Mouse (Mus musculus) stomach, embryonic 15.5 days (tissue): Measurements from ENCODE around the gene Fyn. TPM values are rescaled to one million over a fixed set of nuclear protein-coding genes. Genes with fewer than 3 reads are reported as not detected.

Source experiments
- ATAC-seq: fragments of 200-750 bp; cut with Nextera tagmentation; 2 replicates; pipeline ENCODE4 v1.8.0; 2017; ENCODE audit warnings: low read depth, moderate number of reproducible peaks, moderate TSS enrichment; ENCODE audit not compliant: insufficient read depth, low FRiP score
- H3K27ac ChIP-seq: fragments of 300-500 bp; sonication (generic); 2 replicates; pipeline ENCODE4 v1.5.1; 2015; ENCODE audit warnings: mild to moderate bottlenecking, inconsistent platforms
- H3K27me3 ChIP-seq: fragments of 300-500 bp; sonication (generic); replicated peaks from 2 replicates; pipeline ENCODE4 v1.6.1; 2015; ENCODE audit warnings: inconsistent platforms
- H3K36me3 ChIP-seq: fragments of 300-500 bp; sonication (generic); 2 replicates; pipeline ENCODE4 v1.6.1; 2015; ENCODE audit warnings: inconsistent platforms
- H3K4me1 ChIP-seq: fragments of 300-500 bp; sonication (generic); 2 replicates; pipeline ENCODE4 v1.6.1; 2015; ENCODE audit warnings: inconsistent platforms
- H3K4me2 ChIP-seq: fragments of 300-500 bp; sonication (generic); 2 replicates; pipeline ENCODE4 v1.6.1; 2015; ENCODE audit warnings: mild to moderate bottlenecking, inconsistent platforms
- H3K4me3 ChIP-seq: fragments of 300-500 bp; sonication (generic); replicated peaks from 2 replicates; pipeline ENCODE4 v1.5.1; 2015; ENCODE audit warnings: inconsistent platforms
- H3K9ac ChIP-seq: fragments of 300-500 bp; sonication (generic); 2 replicates; pipeline ENCODE4 v1.6.1; 2015; ENCODE audit warnings: inconsistent platforms
- H3K9me3 ChIP-seq: fragments of 300-500 bp; sonication (generic); 2 replicates; pipeline ENCODE4 v1.6.1; 2016; ENCODE audit warnings: inconsistent platforms
- WGBS: fragments of 180-500 bp; shearing (Covaris S2); methylation state at CpG from one replicate; pipeline ENCODE4 v1.1.7; 2015; 5-methylcytosine and 5-hydroxymethylcytosine counted together
- polyA plus RNA-seq: library from polyadenylated mRNA; unstranded; fragments of >200 nt; fragmentation: Nextera tagmentation; extraction: Ambion mirVana; gene quantifications from 2 replicates; pipeline ENCODE4 v1.2.1, GENCODE M21; 2015

Fyn gene
- polyA plus RNA-seq, 1 experiment from 2014 or later = 22.1 TPM

GRCm38 (mm10) chr10:39535347-39535746, 166.7 kb downstream of the Fyn start:
- no peaks in the 10 kb centered on the region for H3K36me3 ChIP-seq
- H3K9ac ChIP-seq = no peak overlapping the region
- H3K4me3 ChIP-seq = no peak overlapping the region
- no peaks in the 10 kb centered on the region for H3K27me3 ChIP-seq
- H3K27ac ChIP-seq = peak overlapping the region; percentile 83
- no peak overlapping the region for H3K4me2 ChIP-seq
- no peaks in the 10 kb centered on the region for H3K9me3 ChIP-seq
- WGBS = 60% methylated on average over 3 of the region's 3 CpGs
- H3K4me1 ChIP-seq = peaks cover 61% of the 10 kb centered on the region
- 0 out of 2 replicates have a peak, but pooled peaks have one; percentile 4 for ATAC-seq

- H3K4me1 ChIP-seq = peaks cover 64% of the 10 kb centered on the region
- no peaks in the 10 kb centered on the region for H3K36me3 ChIP-seq
- H3K9me3 ChIP-seq = no peaks in the 10 kb centered on the region
- H3K9ac ChIP-seq = no peak overlapping the region
- H3K4me3 ChIP-seq = no peak overlapping the region
- H3K4me2 ChIP-seq = no peak overlapping the region
- no peaks in the 10 kb centered on the region for H3K27me3 ChIP-seq
- 58% methylated on average over 11 of the region's 11 CpGs for WGBS
- H3K27ac ChIP-seq = peak overlapping the region; percentile 83; the same call in 1 of the 2 replicates
- ATAC-seq = no peak
Observed at GRCm38 (mm10) chr10:39536258-39536657, 167.6 kb downstream of the Fyn start.

- peak overlapping the region; percentile 16 for H3K27ac ChIP-seq
- H3K9me3 ChIP-seq = no peaks in the 10 kb centered on the region
- H3K4me1 ChIP-seq = peaks cover 54% of the 10 kb centered on the region
- no peaks in the 10 kb centered on the region for H3K36me3 ChIP-seq
- H3K9ac ChIP-seq = no peak overlapping the region
- no peak overlapping the region for H3K4me2 ChIP-seq
- 46% methylated on average over 9 of the region's 9 CpGs for WGBS
- no peaks in the 10 kb centered on the region for H3K27me3 ChIP-seq
- no peak for ATAC-seq
- no peak overlapping the region for H3K4me3 ChIP-seq
Observed at GRCm38 (mm10) chr10:39540012-39540647, 171.5 kb downstream of the Fyn start.

DNA sequence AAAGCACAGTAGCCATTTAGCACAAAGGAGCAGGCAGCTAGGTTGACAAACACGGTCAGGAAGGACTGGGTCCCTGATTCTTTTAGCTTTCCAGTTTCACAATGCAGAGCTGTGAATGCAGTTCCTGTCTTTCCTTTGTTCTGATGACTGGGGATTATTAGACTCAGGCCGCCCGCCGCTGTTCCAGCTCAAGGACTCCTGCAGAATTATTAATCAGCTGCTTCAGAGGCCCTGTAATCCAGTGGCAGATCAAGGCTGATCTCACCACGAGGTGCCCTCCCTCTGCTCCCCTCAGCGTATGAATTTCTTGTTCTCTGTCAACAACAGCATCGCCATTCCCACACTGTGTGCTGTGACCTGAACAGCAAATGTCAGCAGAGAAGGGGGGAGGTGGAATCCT, 172.3 kb downstream of the Fyn start:
- H3K4me1 ChIP-seq = peaks cover 48% of the 10 kb centered on the region
- no peaks in the 10 kb centered on the region for H3K36me3 ChIP-seq
- H3K27ac ChIP-seq = peak overlapping the region; percentile 87
- H3K9ac ChIP-seq = no peak overlapping the region
- no peaks in the 10 kb centered on the region for H3K27me3 ChIP-seq
- no peak overlapping the region for H3K4me2 ChIP-seq
- no peaks in the 10 kb centered on the region for H3K9me3 ChIP-seq
- ATAC-seq = peak; percentile 59; the same call in 1 of the 2 replicates
- WGBS = 26% methylated on average over 7 of the region's 7 CpGs
- no peak overlapping the region for H3K4me3 ChIP-seq

GRCm38 (mm10) chr10:39541451-39541874, 172.8 kb downstream of the Fyn start:
- Histone ChIP-seq H3K4me1 (peaks cover 44% of the 10 kb centered on the region), H3K27me3 (no peaks in the 10 kb centered on the region), H3K4me2 (no peak overlapping the region), H3K27ac (peak overlapping the region; percentile 87), H3K4me3 (no peak overlapping the region), H3K36me3 (no peaks in the 10 kb centered on the region), H3K9me3 (no peaks in the 10 kb centered on the region), H3K9ac (no peak overlapping the region)
- WGBS = 49% methylated on average over 6 of the region's 6 CpGs
- no peak for ATAC-seq

DNA sequence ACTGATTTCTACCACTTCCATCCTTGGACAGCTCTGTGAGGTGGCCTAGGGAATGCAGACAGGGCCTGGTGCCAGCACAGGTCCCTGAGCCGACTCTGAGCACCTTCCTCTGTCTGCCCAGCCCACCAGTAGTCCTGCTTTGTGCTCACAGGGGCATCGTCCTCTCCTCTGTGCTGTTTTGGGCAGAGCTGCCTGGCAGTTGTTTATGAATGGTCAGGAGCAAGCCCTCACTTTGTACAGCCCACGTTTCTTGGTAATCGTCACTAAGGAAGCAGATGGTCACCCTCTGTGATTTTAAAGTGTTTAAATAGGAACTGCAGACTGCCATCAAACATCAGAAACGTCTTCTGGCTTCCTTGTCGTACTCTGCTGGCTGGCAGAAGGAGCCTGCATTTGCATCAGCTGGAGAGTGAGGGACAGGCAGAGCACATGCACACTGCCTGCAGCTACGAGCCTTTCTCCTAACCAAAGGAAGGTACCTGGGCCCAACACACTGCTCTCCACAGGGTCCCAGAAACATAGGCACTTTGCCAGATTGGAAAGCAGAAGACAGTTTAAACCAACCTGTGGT, 173.4 kb downstream of the Fyn start:
- ATAC-seq = no peak
- H3K36me3 ChIP-seq = no peaks in the 10 kb centered on the region
- H3K9me3 ChIP-seq = no peaks in the 10 kb centered on the region
- H3K4me3 ChIP-seq = no peak overlapping the region
- no peak overlapping the region for H3K4me2 ChIP-seq
- H3K4me1 ChIP-seq = peaks cover 42% of the 10 kb centered on the region
- no peaks in the 10 kb centered on the region for H3K27me3 ChIP-seq
- no peak overlapping the region for H3K9ac ChIP-seq
- peak overlapping the region; percentile 87 for H3K27ac ChIP-seq
- WGBS = 33% methylated on average over 7 of the region's 7 CpGs

DNA sequence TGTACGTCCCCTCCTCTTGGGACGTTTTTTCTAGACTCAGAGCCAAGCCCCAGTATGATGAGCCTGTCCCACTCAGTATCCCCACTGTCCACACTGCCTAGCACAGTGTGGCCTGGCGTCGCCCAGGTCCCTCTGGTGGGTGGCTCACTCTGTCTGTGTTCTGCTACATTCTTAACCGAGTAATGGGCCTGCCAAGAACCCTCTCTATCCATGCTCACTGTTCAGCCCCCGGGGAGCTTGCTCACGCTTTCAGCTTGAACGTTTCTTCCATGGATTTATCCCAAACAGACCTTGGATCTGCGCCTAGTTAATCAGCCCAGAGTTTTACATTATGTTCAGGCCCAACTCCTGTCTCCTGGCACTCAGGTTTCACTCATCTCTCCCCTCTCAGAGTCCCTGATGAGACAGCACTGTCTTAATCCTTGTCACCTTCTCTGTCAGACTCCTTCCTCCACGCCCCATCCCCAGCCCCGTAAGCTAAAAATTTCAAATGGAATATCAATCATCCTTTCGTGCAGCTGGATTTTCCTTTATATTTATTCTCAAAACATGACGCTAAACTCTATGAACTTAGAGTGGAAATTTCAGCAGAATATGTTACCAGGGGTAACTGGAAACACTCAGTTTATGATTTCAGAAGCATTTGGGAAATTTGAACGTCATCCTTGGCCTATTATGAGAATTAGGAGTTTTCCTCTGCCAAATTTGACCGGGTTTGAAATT, 174.0 kb downstream of the Fyn start:
- Histone ChIP-seq H3K9ac (no peak overlapping the region), H3K36me3 (no peaks in the 10 kb centered on the region), H3K4me2 (no peak overlapping the region), H3K4me1 (peaks cover 36% of the 10 kb centered on the region), H3K9me3 (no peaks in the 10 kb centered on the region), H3K27ac (peak overlapping the region; percentile 87), H3K4me3 (no peak overlapping the region), H3K27me3 (no peaks in the 10 kb centered on the region)
- no peak for ATAC-seq
- WGBS = 47% methylated on average over 15 of the region's 15 CpGs

- Histone ChIP-seq H3K4me1 (peaks cover 31% of the 10 kb centered on the region), H3K4me3 (no peak overlapping the region), H3K27ac (peak overlapping the region; percentile 87), H3K36me3 (no peaks in the 10 kb centered on the region), H3K4me2 (no peak overlapping the region), H3K9ac (no peak overlapping the region), H3K27me3 (no peaks in the 10 kb centered on the region), H3K9me3 (no peaks in the 10 kb centered on the region)
- ATAC-seq = no peak
- 78% methylated on average over 5 of the region's 5 CpGs for WGBS
Observed at GRCm38 (mm10) chr10:39543258-39543770, 174.7 kb downstream of the Fyn start.

GRCm38 (mm10) chr10:39547369-39548074, 178.9 kb downstream of the Fyn start:
- ATAC-seq = no peak
- Histone ChIP-seq H3K27me3 (no peaks in the 10 kb centered on the region), H3K4me1 (peaks cover 12% of the 10 kb centered on the region; the same call in 1 of the 2 replicates), H3K27ac (no peak overlapping the region), H3K4me2 (no peak overlapping the region), H3K36me3 (no peaks in the 10 kb centered on the region), H3K4me3 (no peak overlapping the region), H3K9me3 (no peaks in the 10 kb centered on the region), H3K9ac (no peak overlapping the region)
- 62% methylated on average over 3 of the region's 3 CpGs for WGBS

- Histone ChIP-seq H3K4me2 (no peak overlapping the region), H3K9me3 (no peaks in the 10 kb centered on the region), H3K4me3 (no peak overlapping the region), H3K36me3 (no peaks in the 10 kb centered on the region), H3K27me3 (no peaks in the 10 kb centered on the region), H3K9ac (no peak overlapping the region), H3K27ac (0 out of 2 replicates have a peak overlapping the region, but pooled peaks have one; percentile 70), H3K4me1 (peaks cover 31% of the 10 kb centered on the region)
- no peak for ATAC-seq
- WGBS = 82% methylated on average over 2 of the region's 2 CpGs
Observed at GRCm38 (mm10) chr10:39550791-39551190, 182.1 kb downstream of the Fyn start.

GRCm38 (mm10) chr10:39551637-39552185, 183.1 kb downstream of the Fyn start:
- WGBS = 62% methylated on average over 9 of the region's 9 CpGs
- no peak for ATAC-seq
- Histone ChIP-seq H3K4me2 (no peak overlapping the region), H3K4me1 (peaks cover 34% of the 10 kb centered on the region), H3K9me3 (no peaks in the 10 kb centered on the region), H3K9ac (no peak overlapping the region), H3K27ac (peak overlapping the region; percentile 70), H3K27me3 (no peaks in the 10 kb centered on the region), H3K4me3 (no peak overlapping the region), H3K36me3 (no peaks in the 10 kb centered on the region)
